Comparison of ENCODE assay signal across 13 mouse cellular contexts in genomic region chr12:3956351-3956750, GRCm38 (mm10). TPM values are rescaled to one million over a fixed set of nuclear protein-coding genes. Genes with fewer than 3 reads are reported as not detected.
DNase-seq lines count a peak whose midpoint lies in the region; ATAC-seq and TF ChIP-seq lines count a peak whose summit lies in the region.
"Had no signal": no experiment of that assay in that cellular context is flagged by ENCODE, and none has a peak within 500 bp of the region (broad histone marks: within the 10 kb centered on the region; RNA-seq: fewer than 3 reads in every experiment).

No protein-coding gene starts in this region.

- no peaks in the 10 kb centered on the region for H3K36me3 ChIP-seq in lung, postnatal 0 days (ENCODE audit: insufficient read depth, low read length)
- H3K36me3 ChIP-seq in ES-E14 (ENCODE audit: control insufficient read depth, insufficient read depth, low read length, poor library complexity, severe bottlenecking), result no peaks in the 10 kb centered on the region
- H3K36me3 ChIP-seq: embryonic facial prominence, embryonic 12.5 days; heart, embryonic 13.5 days had no signal

- H3K9me3 ChIP-seq in lung, postnatal 0 days (ENCODE audit: low read length), result no peaks in the 10 kb centered on the region
- no peaks in the 10 kb centered on the region for H3K9me3 ChIP-seq in ES-E14 (ENCODE audit: control insufficient read depth, insufficient read depth, low read depth, low read length)
- H3K9me3 ChIP-seq: embryonic facial prominence, embryonic 12.5 days; heart, embryonic 13.5 days had no signal

- no peak overlapping the region for H3K4me2 ChIP-seq in lung, postnatal 0 days (replicated peaks; ENCODE audit: low read depth, low read length)
- H3K4me2 ChIP-seq: embryonic facial prominence, embryonic 12.5 days; heart, embryonic 13.5 days had no signal

- no peak overlapping the region for H3K27ac ChIP-seq in gastrocnemius, adult 2 months
- no peak overlapping the region for H3K27ac ChIP-seq in lung, postnatal 0 days (ENCODE audit: low read length)
- H3K27ac ChIP-seq in ES-E14 (ENCODE audit: insufficient read depth, low read depth, low read length, poor library complexity, severe bottlenecking), result no peak overlapping the region
- H3K27ac ChIP-seq: embryonic facial prominence, embryonic 12.5 days; heart, embryonic 13.5 days had no signal

- in situ Hi-C loops in ES-E14 (cut with MboI; ENCODE audit: low sequenced_read_pairs in 2 of 2, unreplicated experiment in 2 of 2), result no loop called here

- no peak for TF ChIP-seq POLR2A in lung, adult 2 months (IDR thresholded peaks at IDR 0.05; ENCODE audit: borderline replicate concordance, extremely low read depth, low read depth, low read length)

- TF ChIP-seq CTCF in gastrocnemius, adult 2 months (IDR thresholded peaks at IDR 0.05), result peak; percentile 35
- peak; percentile 41 for TF ChIP-seq CTCF in lung, postnatal 0 days (IDR thresholded peaks at IDR 0.05)
- TF ChIP-seq CTCF in lung, adult 2 months (IDR thresholded peaks at IDR 0.05; ENCODE audit: insufficient read depth, low read length), result no peak

- no peak for DNase-seq in gastrocnemius, adult 2 months
- no peak for DNase-seq in gastrocnemius, postnatal 25 days
- no peak for DNase-seq in lung, postnatal 0 days (ENCODE audit: low spot score)
- DNase-seq in lung, adult 2 months, result no peak
- peak; percentile 56 for DNase-seq in ES-E14 (ENCODE audit: low read depth, low spot score)
- peak; percentile 31 for DNase-seq in naive thymus-derived CD4-positive, alpha-beta T cell, adult 2 months (ENCODE audit: low read depth)
- no peak for DNase-seq in adrenal gland, postnatal 4 days (ENCODE audit: low spot score in 2 of 2)
- no peak for DNase-seq in heart, postnatal 36 days
- DNase-seq: kidney, adult 18-20 months; lung, postnatal 10 days had no signal

- TF ChIP-seq EP300 in lung, postnatal 0 days (IDR thresholded peaks at IDR 0.05), result no peak

- H3K9ac ChIP-seq in lung, postnatal 0 days (replicated peaks; ENCODE audit: low read depth), result no peak overlapping the region
- H3K9ac ChIP-seq in ES-E14 (ENCODE audit: insufficient read depth, low read depth, low read length, poor library complexity, severe bottlenecking), result no peak overlapping the region
- H3K9ac ChIP-seq: embryonic facial prominence, embryonic 12.5 days; heart, embryonic 13.5 days had no signal

- intact Hi-C loops in gastrocnemius, adult 2 months (cut with DNase I), result no loop called here
- intact Hi-C loops in heart, postnatal 36 days (cut with DNase I), result no loop called here

- WGBS in lung, postnatal 0 days, result 14% methylated on average over 3 of the region's 3 CpGs
- 19% methylated on average over 3 of the region's 3 CpGs for WGBS in lung, adult 2 months

- 0 out of 2 replicates have a peak, but pooled peaks cover 6% of the 10 kb centered on the region for H3K27me3 ChIP-seq in lung, postnatal 0 days (replicated peaks; ENCODE audit: insufficient read depth, low read length)

- no peak for ATAC-seq in lung, postnatal 0 days
- ATAC-seq: Patski had no signal

- H3K4me3 ChIP-seq in gastrocnemius, adult 2 months, result no peak overlapping the region
- H3K4me3 ChIP-seq in lung, postnatal 0 days (ENCODE audit: low read depth, low read length), result no peak overlapping the region
- no peak overlapping the region for H3K4me3 ChIP-seq in lung, adult 2 months (replicated peaks; ENCODE audit: extremely low read depth, low read depth, low read length)
- H3K4me3 ChIP-seq in ES-E14 (ENCODE audit: insufficient read depth in 1 of 2, low read depth in 1 of 2, low read length in 2 of 2, poor library complexity in 1 of 2, severe bottlenecking in 1 of 2), result no peak overlapping the region
- H3K4me3 ChIP-seq: embryonic facial prominence, embryonic 12.5 days; heart, embryonic 13.5 days had no signal

- H3K4me1 ChIP-seq in lung, postnatal 0 days (ENCODE audit: insufficient read depth, low read depth, low read length), result no peaks in the 10 kb centered on the region
- H3K4me1 ChIP-seq in lung, adult 2 months (ENCODE audit: control insufficient read depth, insufficient read depth, low read length), result no peaks in the 10 kb centered on the region
- H3K4me1 ChIP-seq in ES-E14 (ENCODE audit: control insufficient read depth in 2 of 2, insufficient read depth in 2 of 2, low read length in 2 of 2, poor library complexity in 1 of 2), result peaks cover 2 to 3% of the 10 kb centered on the region in 2 experiments; a peak in 2 of 4 replicates

TF ChIP-seq in ES-E14, 5 proteins besides CTCF, POLR2A, EP300 and RAD21:
- TF ChIP-seq HCFC1 (IDR thresholded peaks at IDR 0.05; ENCODE audit: borderline replicate concordance, insufficient read depth, low read length), result no peak
- no peak for TF ChIP-seq ZNF384 (IDR thresholded peaks at IDR 0.05; ENCODE audit: low read depth, low read length)
- no peak for TF ChIP-seq CHD2 (IDR thresholded peaks at IDR 0.05; ENCODE audit: low read depth, low read length)
- no peak for TF ChIP-seq ZC3H11A (IDR thresholded peaks at IDR 0.05; ENCODE audit: borderline replicate concordance, low read depth, low read length)
- TF ChIP-seq MAFK (IDR thresholded peaks at IDR 0.05; ENCODE audit: insufficient read depth, low read depth, low read length), result no peak

RNA-seq across cellular contexts. Expression of gene Pomc, which starts 1.6 kb away (rescaled TPM):
- not detected for total RNA-seq in gastrocnemius, adult 2 months (2021)
- total RNA-seq in gastrocnemius, postnatal 25 days (2021), result under 1 TPM in 1 of 2 experiments, not detected in 1; 0.46 TPM
- polyA plus RNA-seq in lung, postnatal 0 days (2015; fragmentation: Nextera tagmentation; extraction: Ambion mirVana), result 1.1 TPM in 2 replicates
- 0.44 and 0.73 TPM in 2 replicates for polyA plus RNA-seq in lung, adult 2 months (2012; rRNA removed)
- 5.2 and 5.7 TPM in 2 replicates for total RNA-seq in ES-E14 (2012; rRNA removed)
- total RNA-seq in adrenal gland, postnatal 4 days (2021), result 1 to 10 TPM; 1.3 to 1.8 TPM
- total RNA-seq in heart, postnatal 36 days (2021), result under 1 TPM; 0.27 to 0.42 TPM
- polyA plus RNA-seq: Patski had no signal

Comparison
In these comparisons a context has a peak if more than half of its experiments do, and no peak if none do; other contexts are left out.
1. DNase-seq: peak in ES-E14 (single experiment) and naive thymus-derived CD4-positive, alpha-beta T cell, adult 2 months (single experiment); none in gastrocnemius, adult 2 months (single experiment), gastrocnemius, postnatal 25 days (single experiment), lung, postnatal 0 days (single experiment), lung, adult 2 months (single experiment), adrenal gland, postnatal 4 days (0 of 2) and heart, postnatal 36 days (0 of 2).